Mouse (Mus musculus) ES-Bruce4 (cell line): Measurements from ENCODE around the gene Rsph1.

Experiments used
- CTCF ChIP-seq: IDR thresholded peaks from one replicate; pipeline ENCODE4 v1.8.1; 2011; ENCODE audit warnings: low read depth, low read length
- EP300 ChIP-seq: IDR thresholded peaks from 2 replicates; pipeline ENCODE4 v1.6.1; 2011; ENCODE audit warnings: low read depth, low read length; ENCODE audit not compliant: insufficient read depth
- POLR2A ChIP-seq: IDR thresholded peaks from one replicate; pipeline ENCODE4 v1.8.1; 2011; ENCODE audit warnings: low read length; ENCODE audit not compliant: insufficient read depth

- TF ChIP-seq CTCF (no peak), POLR2A (no peak), EP300 (no peak)
Observed at GRCm38 (mm10) chr17:31261352-31261751, 15.8 kb downstream of the Rsph1 start.
